Mouse (Mus musculus) limb, embryonic 15.5 days (tissue): ENCODE results near the gene Cdca4. TPM values are rescaled to one million over a fixed set of nuclear protein-coding genes. Genes with fewer than 3 reads are reported as not detected.
A peak's percentile ranks its signal among the peaks of the same experiment; 100 is the strongest.

Experiments
- ATAC-seq: fragments of 200-750 bp; cut with Nextera tagmentation; 2 replicates; pipeline ENCODE4 v1.8.0; 2017; ENCODE audit warnings: low read depth, moderate TSS enrichment; ENCODE audit not compliant: insufficient number of reproducible peaks, low FRiP score, low TSS enrichment
- H3K27ac ChIP-seq: fragments of 300-500 bp; sonication (generic); 2 replicates; pipeline ENCODE4 v1.5.1; 2015; ENCODE audit warnings: moderate library complexity, mild to moderate bottlenecking, inconsistent platforms
- H3K27me3 ChIP-seq: fragments of 300-500 bp; sonication (generic); 2 replicates; pipeline ENCODE4 v1.6.1; 2015; ENCODE audit warnings: inconsistent platforms
- H3K36me3 ChIP-seq: fragments of 300-500 bp; sonication (generic); 2 replicates; pipeline ENCODE4 v1.6.1; 2015; ENCODE audit warnings: inconsistent platforms
- H3K4me1 ChIP-seq: fragments of 300-500 bp; sonication (generic); 2 replicates; pipeline ENCODE4 v1.6.1; 2015; ENCODE audit warnings: inconsistent platforms
- H3K4me2 ChIP-seq: fragments of 300-500 bp; sonication (generic); 2 replicates; pipeline ENCODE4 v1.6.1; 2015; ENCODE audit warnings: mild to moderate bottlenecking, inconsistent platforms
- H3K4me3 ChIP-seq: fragments of 300-500 bp; sonication (generic); 2 replicates; pipeline ENCODE4 v1.5.1; 2015; ENCODE audit warnings: mild to moderate bottlenecking, inconsistent platforms
- H3K9ac ChIP-seq: fragments of 300-500 bp; sonication (generic); 2 replicates; pipeline ENCODE4 v1.6.1; 2015; ENCODE audit warnings: inconsistent platforms
- H3K9me3 ChIP-seq: fragments of 300-500 bp; sonication (generic); 2 replicates; pipeline ENCODE4 v1.6.1; 2016; ENCODE audit warnings: inconsistent platforms
- WGBS: fragments of 180-500 bp; shearing (Covaris S2); methylation state at CpG from one replicate; pipeline ENCODE4 v1.1.7; 2015; 5-methylcytosine and 5-hydroxymethylcytosine counted together
- polyA plus RNA-seq: library from polyadenylated mRNA; unstranded; fragments of >200 nt; fragmentation: Nextera tagmentation; extraction: Ambion mirVana; gene quantifications from 2 replicates; pipeline ENCODE4 v1.2.1, GENCODE M21; 2015

Cdca4 gene
- polyA plus RNA-seq, 1 experiment from 2014 or later, result 105 TPM

GRCm38 (mm10) chr12:112794356-112794816 is 34.8 kb downstream of the Cdca4 start:
- Histone ChIP-seq H3K9ac (no peak overlapping the region), H3K27ac (peak overlapping the region; percentile 62)

GRCm38 (mm10) chr12:112793601-112794355 is 35.4 kb downstream of the Cdca4 start:
- peak overlapping the region; percentile 62; the same call in 1 of the 2 replicates for H3K27ac ChIP-seq
- no peaks in the 10 kb centered on the region for H3K9me3 ChIP-seq
- H3K4me2 ChIP-seq, result 0 out of 2 replicates have a peak overlapping the region, but pooled peaks have one; percentile 2
- peaks cover 66% of the 10 kb centered on the region for H3K4me1 ChIP-seq
- H3K4me3 ChIP-seq, result no peak overlapping the region
- 60% methylated on average over 13 of the region's 13 CpGs for WGBS
- no peaks in the 10 kb centered on the region for H3K27me3 ChIP-seq
- H3K9ac ChIP-seq, result no peak overlapping the region
- no peak for ATAC-seq
- no peaks in the 10 kb centered on the region for H3K36me3 ChIP-seq

More at GRCm38 (mm10) chr12:112794356-112794816, 34.8 kb downstream of the Cdca4 start:
- WGBS, result 22% methylated on average over 7 of the region's 7 CpGs
- no peak for ATAC-seq
- Histone ChIP-seq H3K4me1 (peaks cover 72% of the 10 kb centered on the region), H3K4me2 (0 out of 2 replicates have a peak overlapping the region, but pooled peaks have one; percentile 2), H3K27me3 (no peaks in the 10 kb centered on the region), H3K4me3 (no peak overlapping the region), H3K36me3 (no peaks in the 10 kb centered on the region), H3K9me3 (no peaks in the 10 kb centered on the region)

- 47% methylated on average over 8 of the region's 8 CpGs for WGBS
- no peaks in the 10 kb centered on the region for H3K36me3 ChIP-seq
- peaks cover 38% of the 10 kb centered on the region for H3K4me1 ChIP-seq
- H3K9me3 ChIP-seq, result no peaks in the 10 kb centered on the region
- H3K27ac ChIP-seq, result no peak overlapping the region
- H3K4me2 ChIP-seq, result no peak overlapping the region
- H3K9ac ChIP-seq, result no peak overlapping the region
- no peaks in the 10 kb centered on the region for H3K27me3 ChIP-seq
- ATAC-seq, result no peak
- no peak overlapping the region for H3K4me3 ChIP-seq
These were observed 38.2 kb downstream of the Cdca4 start for GRCm38 (mm10) chr12:112791026-112791425.

GRCm38 (mm10) chr12:112774481-112774880 is 54.7 kb downstream of the Cdca4 start:
- WGBS, result 95% methylated on average over 10 of the region's 10 CpGs
- Histone ChIP-seq H3K4me1 (no peaks in the 10 kb centered on the region), H3K27ac (no peak overlapping the region), H3K36me3 (no peaks in the 10 kb centered on the region), H3K27me3 (no peaks in the 10 kb centered on the region), H3K4me3 (no peak overlapping the region), H3K4me2 (no peak overlapping the region), H3K9ac (no peak overlapping the region), H3K9me3 (no peaks in the 10 kb centered on the region)
- no peak for ATAC-seq

GRCm38 (mm10) chr12:112774026-112774425 is 55.2 kb downstream of the Cdca4 start:
- Histone ChIP-seq H3K9ac (no peak overlapping the region), H3K27me3 (no peaks in the 10 kb centered on the region), H3K4me3 (no peak overlapping the region), H3K4me2 (no peak overlapping the region), H3K36me3 (no peaks in the 10 kb centered on the region), H3K9me3 (no peaks in the 10 kb centered on the region), H3K27ac (no peak overlapping the region), H3K4me1 (no peaks in the 10 kb centered on the region)
- 81% methylated on average over 6 of the region's 6 CpGs for WGBS
- no peak for ATAC-seq

- no peaks in the 10 kb centered on the region for H3K9me3 ChIP-seq
- no peaks in the 10 kb centered on the region for H3K36me3 ChIP-seq
- H3K4me2 ChIP-seq, result no peak overlapping the region
- WGBS, result 35% methylated on average over 9 of the region's 9 CpGs
- no peaks in the 10 kb centered on the region for H3K4me1 ChIP-seq
- no peak overlapping the region for H3K4me3 ChIP-seq
- ATAC-seq, result no peak; the same call in 1 of the 2 replicates
- no peak overlapping the region for H3K9ac ChIP-seq
- no peaks in the 10 kb centered on the region for H3K27me3 ChIP-seq
- H3K27ac ChIP-seq, result no peak overlapping the region
These were observed 55.9 kb downstream of the Cdca4 start for GRCm38 (mm10) chr12:112773366-112773765.

GRCm38 (mm10) chr12:112772306-112772705 is 56.9 kb downstream of the Cdca4 start:
- Histone ChIP-seq H3K9me3 (no peaks in the 10 kb centered on the region), H3K4me1 (no peaks in the 10 kb centered on the region), H3K4me2 (no peak overlapping the region), H3K27me3 (no peaks in the 10 kb centered on the region), H3K4me3 (no peak overlapping the region), H3K27ac (no peak overlapping the region), H3K9ac (no peak overlapping the region), H3K36me3 (no peaks in the 10 kb centered on the region)
- 87% methylated on average over 14 of the region's 14 CpGs for WGBS
- no peak for ATAC-seq

GRCm38 (mm10) chr12:112770396-112770795 is 58.8 kb downstream of the Cdca4 start:
- Histone ChIP-seq H3K36me3 (no peaks in the 10 kb centered on the region), H3K9ac (no peak overlapping the region), H3K4me2 (no peak overlapping the region), H3K4me3 (no peak overlapping the region), H3K4me1 (no peaks in the 10 kb centered on the region), H3K27ac (no peak overlapping the region), H3K27me3 (no peaks in the 10 kb centered on the region), H3K9me3 (no peaks in the 10 kb centered on the region)
- 68% methylated on average over 4 of the region's 4 CpGs for WGBS
- ATAC-seq, result no peak

Other genes starting within 250 kb of the Cdca4 start
- gene Inf2, start 240.6 kb downstream of the Cdca4 start, polyA plus RNA-seq, result 7.4 and 7.6 TPM in 2 replicates
- gene Adssl1, start 209.4 kb downstream of the Cdca4 start, polyA plus RNA-seq, result 11.6 and 27.2 TPM in 2 replicates
- 195 and 218 TPM in 2 replicates for gene Siva1, start 184.7 kb downstream of the Cdca4 start, polyA plus RNA-seq
- gene Akt1, start 154.5 kb downstream of the Cdca4 start, polyA plus RNA-seq, result 75.1 and 86.0 TPM in 2 replicates
- 3.4 and 3.7 TPM in 2 replicates for gene Zbtb42, start 150.6 kb downstream of the Cdca4 start, polyA plus RNA-seq
- 24.0 and 26.7 TPM in 2 replicates for gene Cep170b, start 109.0 kb downstream of the Cdca4 start, polyA plus RNA-seq
- gene Pld4, start 68.8 kb downstream of the Cdca4 start, polyA plus RNA-seq, result 13.1 and 14.5 TPM in 2 replicates
- gene Ahnak2, start 26.8 kb downstream of the Cdca4 start, polyA plus RNA-seq, result 9.4 and 9.8 TPM in 2 replicates
- gene Clba1, start 20.5 kb downstream of the Cdca4 start, polyA plus RNA-seq, result 5.9 and 6.4 TPM in 2 replicates
- 0.20 and 0.41 TPM in 2 replicates for gene Gpr132, start 38.8 kb upstream of the Cdca4 start, polyA plus RNA-seq
- 10.3 and 11.6 TPM in 2 replicates for gene Jag2, start 100.4 kb upstream of the Cdca4 start, polyA plus RNA-seq
- gene Nudt14, start 112.7 kb upstream of the Cdca4 start, polyA plus RNA-seq, result 70.5 and 71.2 TPM in 2 replicates
- gene Btbd6, start 147.1 kb upstream of the Cdca4 start, polyA plus RNA-seq, result 25.4 and 26.3 TPM in 2 replicates
- gene Brf1, start 171.3 kb upstream of the Cdca4 start, polyA plus RNA-seq, result 57.1 and 61.7 TPM in 2 replicates
- 12.9 and 13.8 TPM in 2 replicates for gene Pacs2, start 185.1 kb upstream of the Cdca4 start, polyA plus RNA-seq
- 0.19 TPM in 1 of 2 replicates, not detected in the other for gene Tex22, start 245.1 kb upstream of the Cdca4 start, polyA plus RNA-seq